Mouse (Mus musculus) liver, adult (tissue): ENCODE measurements around the gene Ctnnd2.

ENCODE experiments used
- GATA4 ChIP-seq: IDR thresholded peaks from 2 replicates; pipeline ENCODE4 v1.6.1; 2014; ENCODE audit warnings: mild to moderate bottlenecking, low read length; ENCODE audit not compliant: insufficient replicate concordance

The Ctnnd2 gene

GRCm38 (mm10) chr15:30215871-30216270, 43.5 kb downstream of the Ctnnd2 start:
- TF ChIP-seq GATA4 = no peak

GRCm38 (mm10) chr15:30229112-30229511, 56.7 kb downstream of the Ctnnd2 start:
- TF ChIP-seq GATA4 = no peak

GRCm38 (mm10) chr15:30235210-30236034, 63.0 kb downstream of the Ctnnd2 start:
- TF ChIP-seq GATA4 = no peak

GRCm38 (mm10) chr15:30240881-30241280, 68.5 kb downstream of the Ctnnd2 start:
- no peak for TF ChIP-seq GATA4

GRCm38 (mm10) chr15:30268822-30269221, 96.4 kb downstream of the Ctnnd2 start:
- no peak for TF ChIP-seq GATA4

- TF ChIP-seq GATA4 = no peak
These were observed 98.8 kb downstream of the Ctnnd2 start for GRCm38 (mm10) chr15:30271141-30271572.

- no peak for TF ChIP-seq GATA4
These were observed 99.9 kb downstream of the Ctnnd2 start for GRCm38 (mm10) chr15:30272326-30272725.

- TF ChIP-seq GATA4 = no peak
These were observed 103.3 kb downstream of the Ctnnd2 start for GRCm38 (mm10) chr15:30275721-30276120.

GRCm38 (mm10) chr15:30276691-30277090, 104.3 kb downstream of the Ctnnd2 start:
- no peak for TF ChIP-seq GATA4

- no peak for TF ChIP-seq GATA4
These were observed 106.2 kb downstream of the Ctnnd2 start for GRCm38 (mm10) chr15:30278610-30279009.

- no peak for TF ChIP-seq GATA4
These were observed 113.3 kb downstream of the Ctnnd2 start for GRCm38 (mm10) chr15:30285572-30286244.

GRCm38 (mm10) chr15:30286245-30286642, 113.9 kb downstream of the Ctnnd2 start:
- no peak for TF ChIP-seq GATA4

- no peak for TF ChIP-seq GATA4
These were observed 130.4 kb downstream of the Ctnnd2 start for GRCm38 (mm10) chr15:30302824-30303223.

GRCm38 (mm10) chr15:30306437-30306836, 134.0 kb downstream of the Ctnnd2 start:
- TF ChIP-seq GATA4 = no peak

GRCm38 (mm10) chr15:30322543-30322942, 150.2 kb downstream of the Ctnnd2 start:
- no peak for TF ChIP-seq GATA4

- no peak for TF ChIP-seq GATA4
These were observed 161.2 kb downstream of the Ctnnd2 start for GRCm38 (mm10) chr15:30333336-30334310.
